Mouse (Mus musculus): ENCODE data around the gene Runx1.

DNA sequence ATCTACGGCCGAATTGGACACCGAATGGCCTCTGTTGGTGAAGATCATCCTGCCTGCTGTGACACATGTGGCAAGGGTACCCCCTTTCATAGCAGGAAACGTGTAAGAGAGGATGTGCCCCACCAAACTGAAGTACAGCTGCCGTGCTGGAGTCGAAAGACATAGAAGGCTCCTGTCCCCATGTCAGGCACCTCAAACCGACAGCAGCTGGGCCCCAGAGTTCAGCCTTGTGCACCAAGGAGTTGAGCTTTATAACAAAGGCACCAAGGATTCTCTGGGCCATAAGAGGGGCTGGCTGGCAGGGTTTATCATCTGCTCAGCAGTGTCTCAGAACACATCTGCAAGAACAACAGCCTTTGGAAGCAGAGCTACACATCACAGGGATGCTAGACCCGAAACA lies 84.6 kb downstream of the Runx1 start:
- TF ChIP-seq POLR2A (IDR thresholded peaks at IDR 0.05; ENCODE audit: control insufficient read depth, extremely low read depth, insufficient read depth, low read length, poor library complexity), result peak; percentile 51; the same call in 1 of the 2 replicates
- no peak for TF ChIP-seq CTCF (IDR thresholded peaks at IDR 0.05; ENCODE audit: borderline replicate concordance, control insufficient read depth, extremely low read depth, insufficient read depth, low read length, poor library complexity)
